Mouse (Mus musculus) adrenal gland, postnatal 0 days (tissue): ENCODE results near the gene Ppp3ca. TPM values are rescaled to one million over a fixed set of nuclear protein-coding genes. Genes with fewer than 3 reads are reported as not detected.

Experiments used
- microRNA-seq: library from miRNA; unstranded; fragments of <30 nt; microRNA quantifications from one replicate; pipeline ENCODE4, GENCODE M21; 2016; ENCODE audit warnings: borderline replicate concordance; ENCODE audit not compliant: insufficient number of aligned reads
- polyA plus RNA-seq: library from polyadenylated mRNA; unstranded; fragments of >200 nt; fragmentation: Nextera tagmentation; extraction: Ambion mirVana; gene quantifications from 2 replicates; pipeline ENCODE4 v1.2.1, GENCODE M21; 2015

The Ppp3ca gene
- 49.5 and 66.1 TPM in 2 replicates for polyA plus RNA-seq

DNA sequence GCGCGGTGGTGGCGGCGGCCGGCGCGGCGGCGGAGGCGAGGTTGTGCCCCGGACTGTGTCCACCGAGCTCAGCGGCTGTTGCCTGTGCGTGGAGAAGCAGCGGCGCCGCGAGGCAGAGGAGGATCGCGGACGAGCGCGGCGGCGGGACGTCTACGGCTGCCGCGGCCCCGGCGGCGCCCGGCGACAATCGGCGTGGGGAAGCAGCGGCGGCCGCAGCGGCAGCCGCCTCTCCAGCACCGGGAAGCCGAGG is at the start of gene Ppp3ca:
Gene Ppp3ca, plus strand, starts transcription at position 15 of the 250 bp plus-strand sequence.

Small RNA genes lying within 50 kb of the gene (microRNA-seq; reads per million reads assigned to microRNA genes)
- not detected for gene Gm44327
